Mouse (Mus musculus): ENCODE results near the gene Tmie. TPM values are rescaled to one million over a fixed set of nuclear protein-coding genes. Genes with fewer than 3 reads are reported as not detected.

Gene Tmie
- polyA plus RNA-seq, 1 experiment: 2.7 TPM

GRCm38 (mm10) chr9:110890026-110890783 is 10.3 kb upstream of the Tmie start:
- peak; percentile 26; the same call in 1 of the 2 replicates for TF ChIP-seq CTCF (IDR thresholded peaks at IDR 0.05; ENCODE audit: extremely low read depth, insufficient read depth, low read length)
- no peak for TF ChIP-seq POLR2A (IDR thresholded peaks at IDR 0.05; ENCODE audit: extremely low read depth, insufficient read depth, low read length)
- Histone ChIP-seq H3K4me3 (ENCODE audit: insufficient read depth, low read length) (no peak overlapping the region), H3K4me1 (ENCODE audit: control insufficient read depth, insufficient read depth, low read length) (no peaks in the 10 kb centered on the region), H3K27ac (ENCODE audit: insufficient read depth, low read length) (no peak overlapping the region)

- no peak for TF ChIP-seq CTCF (IDR thresholded peaks at IDR 0.05; ENCODE audit: extremely low read depth, insufficient read depth, low read length)
- TF ChIP-seq POLR2A (IDR thresholded peaks at IDR 0.05; ENCODE audit: extremely low read depth, insufficient read depth, low read length): no peak
- no peak overlapping the region for H3K27ac ChIP-seq (ENCODE audit: insufficient read depth, low read length)
- H3K4me1 ChIP-seq (ENCODE audit: control insufficient read depth, insufficient read depth, low read length): no peaks in the 10 kb centered on the region
- no peak overlapping the region for H3K4me3 ChIP-seq (ENCODE audit: insufficient read depth, low read length)
Observed at GRCm38 (mm10) chr9:110888935-110889334, 9.0 kb upstream of the Tmie start.

- Histone ChIP-seq H3K4me3 (ENCODE audit: insufficient read depth, low read length) (no peak overlapping the region), H3K27ac (ENCODE audit: insufficient read depth, low read length) (no peak overlapping the region), H3K4me1 (ENCODE audit: control insufficient read depth, insufficient read depth, low read length) (no peaks in the 10 kb centered on the region)
- no peak for TF ChIP-seq POLR2A (IDR thresholded peaks at IDR 0.05; ENCODE audit: extremely low read depth, insufficient read depth, low read length)
- no peak for TF ChIP-seq CTCF (IDR thresholded peaks at IDR 0.05; ENCODE audit: extremely low read depth, insufficient read depth, low read length)
Observed at GRCm38 (mm10) chr9:110887388-110888303, 7.7 kb upstream of the Tmie start.

- H3K4me3 ChIP-seq (ENCODE audit: insufficient read depth, low read length): no peak overlapping the region
- no peak overlapping the region for H3K27ac ChIP-seq (ENCODE audit: insufficient read depth, low read length)
Observed at GRCm38 (mm10) chr9:110881953-110882352, 2.0 kb upstream of the Tmie start.

GRCm38 (mm10) chr9:110880772-110881171 is 859 bp upstream of the Tmie start:
- Histone ChIP-seq H3K4me1 (ENCODE audit: control insufficient read depth, insufficient read depth, low read length) (peaks cover 2% of the 10 kb centered on the region; the same call in 1 of the 2 replicates), H3K27ac (ENCODE audit: insufficient read depth, low read length) (no peak overlapping the region)

More at GRCm38 (mm10) chr9:110881953-110882352, 2.0 kb upstream of the Tmie start:
- no peak for TF ChIP-seq CTCF (IDR thresholded peaks at IDR 0.05; ENCODE audit: extremely low read depth, insufficient read depth, low read length)
- no peak for TF ChIP-seq POLR2A (IDR thresholded peaks at IDR 0.05; ENCODE audit: extremely low read depth, insufficient read depth, low read length)
- peaks cover 2% of the 10 kb centered on the region; the same call in 1 of the 2 replicates for H3K4me1 ChIP-seq (ENCODE audit: control insufficient read depth, insufficient read depth, low read length)

GRCm38 (mm10) chr9:110879191-110879920 is 557 bp downstream of the Tmie start, which contains the start of gene Als2cl:
Gene Als2cl, plus strand, starts transcription at chr9:110879870.
- Histone ChIP-seq H3K4me1 (ENCODE audit: control insufficient read depth, insufficient read depth, low read length) (peaks cover 2% of the 10 kb centered on the region; the same call in 1 of the 2 replicates), H3K4me3 (ENCODE audit: insufficient read depth, low read length) (peak within 1 kb of the TSS; percentile 41), H3K27ac (ENCODE audit: insufficient read depth, low read length) (peak within 1 kb of the TSS; percentile 88)
- TF ChIP-seq CTCF (IDR thresholded peaks at IDR 0.05; ENCODE audit: extremely low read depth, insufficient read depth, low read length) (no peak), POLR2A (IDR thresholded peaks at IDR 0.05; ENCODE audit: extremely low read depth, insufficient read depth, low read length) (0 out of 2 replicates have a peak, but pooled peaks have one; percentile 23)

More at GRCm38 (mm10) chr9:110880772-110881171, 859 bp upstream of the Tmie start:
- peak overlapping the region; percentile 41 for H3K4me3 ChIP-seq (ENCODE audit: insufficient read depth, low read length)
- TF ChIP-seq CTCF (IDR thresholded peaks at IDR 0.05; ENCODE audit: extremely low read depth, insufficient read depth, low read length) (no peak), POLR2A (IDR thresholded peaks at IDR 0.05; ENCODE audit: extremely low read depth, insufficient read depth, low read length) (no peak)

GRCm38 (mm10) chr9:110877888-110878287 is 2.0 kb downstream of the Tmie start:
- TF ChIP-seq CTCF (IDR thresholded peaks at IDR 0.05; ENCODE audit: extremely low read depth, insufficient read depth, low read length) (no peak), POLR2A (IDR thresholded peaks at IDR 0.05; ENCODE audit: extremely low read depth, insufficient read depth, low read length) (no peak)
- Histone ChIP-seq H3K4me3 (ENCODE audit: insufficient read depth, low read length) (no peak overlapping the region), H3K4me1 (ENCODE audit: control insufficient read depth, insufficient read depth, low read length) (peaks cover 2% of the 10 kb centered on the region; the same call in 1 of the 2 replicates), H3K27ac (ENCODE audit: insufficient read depth, low read length) (no peak overlapping the region)

- peaks cover 2% of the 10 kb centered on the region; the same call in 1 of the 2 replicates for H3K4me1 ChIP-seq (ENCODE audit: control insufficient read depth, insufficient read depth, low read length)
- no peak overlapping the region for H3K4me3 ChIP-seq (ENCODE audit: insufficient read depth, low read length)
- TF ChIP-seq POLR2A (IDR thresholded peaks at IDR 0.05; ENCODE audit: extremely low read depth, insufficient read depth, low read length) (no peak), CTCF (IDR thresholded peaks at IDR 0.05; ENCODE audit: extremely low read depth, insufficient read depth, low read length) (no peak)
- H3K27ac ChIP-seq (ENCODE audit: insufficient read depth, low read length): no peak overlapping the region
Observed at GRCm38 (mm10) chr9:110877353-110877752, 2.6 kb downstream of the Tmie start.
